Mouse (Mus musculus) E14TG2a.4 (cell line): Measurements from ENCODE around the gene Lhx5.

Source experiments
- H3K27me3 ChIP-seq: 2 replicates; pipeline ENCODE4 v1.6.1; 2014; ENCODE audit warnings: low read length, control low read depth; ENCODE audit not compliant: insufficient read depth
- H3K36me3 ChIP-seq: 2 replicates; pipeline ENCODE4 v1.6.1; 2014; ENCODE audit warnings: low read length, control low read depth; ENCODE audit not compliant: insufficient read depth
- H3K4me1 ChIP-seq: replicated peaks from 2 replicates; pipeline ENCODE4 v1.6.1; 2014; ENCODE audit warnings: low read depth, low read length, control low read depth
- H3K4me3 ChIP-seq: replicated peaks from 2 replicates; pipeline ENCODE4 v1.5.1; 2014; ENCODE audit warnings: mild to moderate bottlenecking, low read length
- H3K9me3 ChIP-seq: 2 replicates; pipeline ENCODE4 v1.6.1; 2014; ENCODE audit warnings: low read length, control low read depth
- CTCF ChIP-seq: conservative IDR thresholded peaks from 2 replicates; pipeline ENCODE4 v1.5.1; 2014; ENCODE audit warnings: low read length
- NANOG ChIP-seq: IDR thresholded peaks from 2 replicates; pipeline ENCODE4 v1.6.1; 2014; ENCODE audit warnings: borderline replicate concordance, low read length, mixed read lengths
- POU5F1 ChIP-seq: IDR thresholded peaks from 2 replicates; pipeline ENCODE4 v1.6.1; 2014; ENCODE audit warnings: low read length, borderline replicate concordance

The Lhx5 gene

DNA sequence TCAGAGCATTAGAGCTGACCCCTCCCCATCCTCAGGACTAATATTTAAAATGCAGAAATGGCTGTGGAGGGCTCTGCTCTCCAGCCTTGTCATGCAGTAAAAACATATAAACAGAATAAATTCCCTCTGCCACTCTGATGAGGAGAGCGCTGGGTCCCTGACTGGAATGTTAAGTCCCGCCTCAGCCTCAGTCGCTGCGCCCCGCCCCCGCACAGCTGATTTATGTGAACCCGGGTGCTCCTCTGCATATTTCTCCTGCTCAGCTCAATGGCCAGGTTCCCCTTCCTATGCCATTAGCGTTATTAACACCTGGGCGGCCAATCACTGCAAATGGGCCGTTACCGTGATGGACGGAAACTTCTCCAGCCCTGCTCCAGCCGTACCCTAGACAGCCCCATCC is 15.8 kb downstream of the Lhx5 start:
- no peaks in the 10 kb centered on the region for H3K36me3 ChIP-seq
- H3K9me3 ChIP-seq: no peaks in the 10 kb centered on the region
- peaks cover 79% of the 10 kb centered on the region for H3K27me3 ChIP-seq
- TF ChIP-seq NANOG (no peak), POU5F1 (no peak), CTCF (no peak)
- peaks cover 13% of the 10 kb centered on the region for H3K4me1 ChIP-seq
- H3K4me3 ChIP-seq: 0 out of 2 replicates have a peak overlapping the region, but pooled peaks have one; percentile 20

DNA sequence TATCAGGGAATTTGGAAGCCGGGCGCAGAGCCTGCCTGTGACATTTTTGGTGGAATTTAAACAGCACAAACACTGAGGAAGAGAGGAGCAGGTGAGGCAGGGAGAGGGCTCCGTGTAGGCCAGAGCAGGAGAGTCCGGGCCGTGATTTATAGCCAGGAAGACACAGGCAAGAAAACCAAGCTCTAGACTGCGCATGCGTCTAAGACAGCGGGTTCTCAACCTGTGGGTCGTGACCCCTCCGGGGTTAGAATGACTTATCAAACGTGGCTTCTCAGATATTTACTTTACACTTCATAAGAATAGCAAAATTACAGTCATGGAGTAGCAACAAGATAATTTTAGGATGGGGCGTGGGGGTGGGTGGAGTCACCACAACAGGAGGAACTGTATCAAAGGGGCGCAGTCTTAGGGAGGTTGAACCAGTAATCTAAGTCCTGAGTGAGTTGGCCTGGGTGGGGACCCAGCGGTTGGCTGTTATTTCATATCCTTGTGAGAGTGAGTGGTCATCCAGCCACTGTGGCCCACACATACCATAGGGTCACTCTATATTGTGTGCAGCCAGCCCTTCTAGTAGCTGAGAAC is 23.3 kb downstream of the Lhx5 start:
- TF ChIP-seq NANOG (no peak), POU5F1 (no peak), CTCF (no peak)
- no peaks in the 10 kb centered on the region for H3K9me3 ChIP-seq
- H3K36me3 ChIP-seq: no peaks in the 10 kb centered on the region
- peaks cover 53% of the 10 kb centered on the region for H3K4me1 ChIP-seq
- H3K27me3 ChIP-seq: peaks cover 40% of the 10 kb centered on the region
- H3K4me3 ChIP-seq: peak overlapping the region; percentile 66

DNA sequence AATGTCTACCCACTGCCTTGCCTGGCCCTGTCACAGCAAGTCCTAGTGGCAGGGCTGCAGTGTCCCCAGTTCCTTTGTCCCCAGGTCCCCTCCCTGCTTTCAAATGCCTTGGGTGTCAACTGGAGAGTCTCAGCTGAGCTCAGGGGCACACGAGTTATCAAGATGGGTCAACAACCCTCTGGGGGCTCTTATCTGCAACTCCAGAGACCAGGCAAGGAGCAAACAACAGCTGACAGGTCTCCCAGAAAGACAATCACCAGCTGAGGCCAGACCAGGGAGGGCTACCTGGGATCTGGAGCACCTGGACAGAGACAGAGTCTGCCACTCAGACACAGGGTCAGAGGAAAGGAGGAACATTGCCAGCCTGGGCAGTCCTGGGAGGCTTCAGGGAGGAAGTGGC is 24.8 kb downstream of the Lhx5 start:
- Histone ChIP-seq H3K36me3 (no peaks in the 10 kb centered on the region), H3K27me3 (peaks cover 45% of the 10 kb centered on the region), H3K9me3 (no peaks in the 10 kb centered on the region), H3K4me1 (peaks cover 55% of the 10 kb centered on the region), H3K4me3 (no peak overlapping the region)
- no peak for TF ChIP-seq POU5F1

GRCm38 (mm10) chr5:120456841-120457554 is 25.5 kb downstream of the Lhx5 start:
- Histone ChIP-seq H3K4me1 (peaks cover 55% of the 10 kb centered on the region), H3K27me3 (peaks cover 45% of the 10 kb centered on the region), H3K9me3 (no peaks in the 10 kb centered on the region), H3K4me3 (no peak overlapping the region), H3K36me3 (no peaks in the 10 kb centered on the region)
- TF ChIP-seq CTCF (no peak), NANOG (no peak), POU5F1 (no peak)

- no peaks in the 10 kb centered on the region for H3K9me3 ChIP-seq
- peaks cover 55% of the 10 kb centered on the region for H3K4me1 ChIP-seq
- TF ChIP-seq NANOG (no peak), POU5F1 (no peak), CTCF (peak; percentile 63)
- peaks cover 49% of the 10 kb centered on the region for H3K27me3 ChIP-seq
- no peak overlapping the region for H3K4me3 ChIP-seq
- H3K36me3 ChIP-seq: no peaks in the 10 kb centered on the region
Measured at GRCm38 (mm10) chr5:120457628-120458027, 26.1 kb downstream of the Lhx5 start.

- Histone ChIP-seq H3K36me3 (no peaks in the 10 kb centered on the region), H3K4me1 (peaks cover 59% of the 10 kb centered on the region), H3K27me3 (peaks cover 45% of the 10 kb centered on the region), H3K4me3 (0 out of 2 replicates have a peak overlapping the region, but pooled peaks have one; percentile 5), H3K9me3 (no peaks in the 10 kb centered on the region)
- TF ChIP-seq CTCF (no peak), NANOG (no peak), POU5F1 (no peak)
Measured at GRCm38 (mm10) chr5:120459133-120459532, 27.6 kb downstream of the Lhx5 start.

DNA sequence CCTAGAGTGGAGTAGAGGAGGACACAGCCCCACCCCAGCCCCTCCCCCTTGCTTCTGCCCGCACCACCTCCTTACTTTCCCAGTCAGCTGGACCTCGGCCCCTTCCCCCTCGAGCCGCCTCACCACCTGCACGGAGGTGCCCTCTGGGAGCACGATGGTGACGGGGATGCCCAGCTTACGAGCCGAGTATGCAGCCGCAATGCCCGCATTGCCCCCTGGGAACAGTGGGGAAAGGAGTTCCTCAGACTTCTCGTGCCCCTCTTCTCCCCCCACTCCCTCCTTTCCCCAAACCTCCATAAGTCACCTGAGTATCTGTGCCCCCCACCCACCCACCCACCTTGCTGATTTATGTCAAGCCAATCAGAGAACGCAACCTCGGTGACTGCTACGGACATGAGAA is 30.4 kb downstream of the Lhx5 start:
- no peak for TF ChIP-seq POU5F1
- TF ChIP-seq CTCF: no peak
- no peak for TF ChIP-seq NANOG
- no peak overlapping the region for H3K4me3 ChIP-seq
- H3K36me3 ChIP-seq: no peaks in the 10 kb centered on the region
- H3K27me3 ChIP-seq: peaks cover 35% of the 10 kb centered on the region
- peaks cover 36% of the 10 kb centered on the region for H3K4me1 ChIP-seq
- H3K9me3 ChIP-seq: no peaks in the 10 kb centered on the region

- H3K36me3 ChIP-seq: no peaks in the 10 kb centered on the region
- TF ChIP-seq CTCF: peak; percentile 95
- no peak for TF ChIP-seq NANOG
- H3K9me3 ChIP-seq: no peaks in the 10 kb centered on the region
- peaks cover 44% of the 10 kb centered on the region for H3K27me3 ChIP-seq
- H3K4me3 ChIP-seq: no peak overlapping the region
- H3K4me1 ChIP-seq: peaks cover 17% of the 10 kb centered on the region
Measured at GRCm38 (mm10) chr5:120464321-120464720, 32.8 kb downstream of the Lhx5 start.

DNA sequence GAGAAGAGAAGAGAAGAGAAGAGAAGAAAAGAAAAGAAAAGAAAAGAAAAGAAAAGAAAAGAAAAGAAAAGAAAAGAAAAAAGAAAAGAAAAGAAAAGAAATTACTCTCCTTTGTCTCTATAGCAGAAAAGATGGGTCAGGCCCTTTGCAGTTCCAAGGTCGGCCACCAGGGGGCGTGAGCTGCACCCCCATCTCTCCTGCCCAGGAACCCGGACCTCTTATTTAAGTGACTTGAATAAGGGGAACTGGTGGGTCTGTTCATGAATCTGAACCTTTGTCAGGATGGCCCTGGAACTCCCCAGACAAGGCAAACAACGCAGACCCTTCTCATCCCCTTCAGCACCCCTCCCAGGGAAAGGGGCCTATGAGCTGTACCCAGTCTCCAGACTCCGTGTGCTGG is 33.6 kb downstream of the Lhx5 start:
- Histone ChIP-seq H3K27me3 (peaks cover 39% of the 10 kb centered on the region), H3K9me3 (no peaks in the 10 kb centered on the region), H3K36me3 (no peaks in the 10 kb centered on the region), H3K4me3 (no peak overlapping the region), H3K4me1 (peaks cover 9% of the 10 kb centered on the region; the same call in 1 of the 2 replicates)
- TF ChIP-seq NANOG (no peak), CTCF (peak; percentile 99)
